Mouse (Mus musculus) adrenal gland, postnatal 10 days (tissue): ENCODE results near the gene Dus2. TPM values are rescaled to one million over a fixed set of nuclear protein-coding genes. Genes with fewer than 3 reads are reported as not detected.

ENCODE experiments used
- DNase-seq: peaks from one replicate; pipeline ENCODE4 v3.0.0; 2021; ENCODE audit warnings: mixed read lengths
- total RNA-seq, 2 experiments: library from RNA; stranded (reverse); gene quantifications; 2 replicates each; pipeline ENCODE4 v1.2.3; 2021

Gene Dus2
- total RNA-seq, 2 experiments from 2014 or later = 13.5 to 15.2 TPM

DNA sequence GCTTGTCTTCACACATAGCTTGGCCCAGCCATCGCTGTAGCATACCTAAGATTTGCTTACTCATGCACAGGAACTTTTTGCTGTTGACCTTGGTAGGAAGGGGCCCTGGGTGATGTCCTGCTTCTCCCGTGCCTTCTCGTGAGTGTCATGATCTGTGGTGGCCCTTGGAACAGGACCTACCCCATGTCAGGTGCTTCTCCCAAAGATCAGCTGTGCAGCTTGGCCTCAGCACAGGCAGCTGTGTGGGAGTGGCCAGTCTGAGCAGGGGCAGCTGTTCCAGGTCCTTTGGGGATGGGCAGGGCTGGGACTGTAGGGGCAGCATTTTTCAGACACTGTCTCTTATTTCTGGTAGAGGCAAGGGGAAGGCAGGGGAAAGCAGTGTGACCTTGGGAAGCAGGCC is 53.0 kb downstream of the Dus2 start:
- DNase-seq = peak; percentile 19

DNA sequence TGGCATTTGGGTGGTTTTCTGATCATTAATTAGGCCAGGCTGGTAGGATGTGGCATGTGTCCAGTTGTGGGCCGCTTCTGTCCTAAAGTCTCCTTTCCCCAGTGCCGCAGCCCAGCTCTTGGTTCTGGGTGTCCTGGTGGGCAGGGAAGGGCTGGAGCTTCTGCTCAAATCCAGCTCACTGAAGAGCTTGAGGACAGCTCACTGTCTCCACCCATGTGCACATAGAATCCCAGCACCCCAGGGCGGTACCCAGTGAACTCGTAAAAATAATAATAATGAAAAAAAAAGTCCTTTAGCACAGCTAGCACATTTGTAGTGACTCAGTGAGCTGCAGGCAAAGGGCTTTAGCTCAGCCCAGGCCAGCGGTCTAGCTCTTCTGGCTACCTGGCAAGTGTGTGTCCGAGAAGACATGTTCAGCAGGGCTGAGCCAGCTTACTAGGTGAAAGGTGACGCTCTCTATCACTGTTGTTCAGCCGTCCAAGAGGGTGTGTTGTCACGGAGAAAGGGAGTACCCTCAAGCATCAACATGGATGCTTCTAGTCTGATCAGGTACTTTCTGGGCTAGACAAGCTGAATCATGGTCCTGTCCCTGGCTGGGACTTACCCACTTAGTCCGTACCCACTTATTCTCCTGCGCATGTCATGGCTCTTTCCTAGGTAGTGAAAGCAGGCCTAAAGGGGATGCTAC is 55.9 kb downstream of the Dus2 start:
- no peak for DNase-seq

DNA sequence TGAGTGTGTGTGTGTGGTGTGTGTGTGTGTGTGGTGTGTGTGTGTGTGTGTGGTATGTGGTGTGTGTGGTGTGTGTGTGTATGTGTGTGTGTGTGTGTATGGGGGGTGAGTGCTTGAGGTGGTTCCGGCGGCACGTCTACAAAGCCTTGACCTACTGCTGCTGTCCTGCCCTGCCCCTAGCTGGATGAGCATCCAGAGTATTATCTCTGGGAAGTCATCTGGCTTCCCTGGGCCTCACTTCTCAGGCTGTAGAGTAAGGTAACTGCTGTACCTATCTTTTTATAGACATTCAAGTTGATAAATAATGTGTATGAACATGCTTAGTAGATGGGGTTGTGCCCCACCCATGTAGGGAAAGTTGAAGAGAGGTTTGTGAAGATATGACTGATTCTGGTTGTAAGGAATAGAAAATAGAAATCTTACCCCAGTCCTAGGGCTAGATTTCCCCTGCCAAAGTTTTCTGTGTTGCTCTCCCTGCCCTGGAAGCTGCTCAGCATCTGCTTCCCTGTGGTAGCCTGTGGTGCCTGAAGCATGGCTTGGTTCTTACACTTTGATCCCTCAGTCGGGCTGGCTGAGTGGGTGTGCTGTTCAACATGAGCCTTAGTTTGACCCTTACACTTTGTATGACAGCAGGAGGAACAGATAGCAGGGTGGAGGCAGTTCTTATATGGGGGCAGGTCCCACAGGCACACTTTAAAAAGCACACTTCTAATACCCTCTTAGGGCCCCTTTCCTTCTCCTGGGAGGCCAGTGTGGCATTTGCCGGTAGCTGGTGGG is 56.9 kb downstream of the Dus2 start:
- no peak for DNase-seq

DNA sequence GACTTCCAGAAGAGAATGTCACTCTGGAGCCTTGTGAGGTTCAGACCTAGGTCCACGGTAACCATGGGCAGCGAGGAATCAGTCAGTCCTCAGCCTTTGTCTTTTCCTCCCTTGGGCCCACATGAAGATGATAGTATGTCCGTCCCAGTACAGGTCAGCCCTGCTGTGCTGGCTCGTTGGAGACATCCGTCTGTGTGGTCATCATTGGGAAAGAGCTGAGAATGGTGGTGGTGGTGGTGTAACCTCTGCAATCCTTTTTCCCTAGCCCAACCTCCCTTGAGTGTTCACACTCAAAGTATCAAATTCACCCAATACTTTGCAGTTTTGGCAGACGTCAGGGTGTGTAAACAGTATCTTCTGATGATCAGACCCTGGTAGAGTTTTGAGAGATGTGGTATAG is 58.7 kb downstream of the Dus2 start:
- DNase-seq = no peak

DNA sequence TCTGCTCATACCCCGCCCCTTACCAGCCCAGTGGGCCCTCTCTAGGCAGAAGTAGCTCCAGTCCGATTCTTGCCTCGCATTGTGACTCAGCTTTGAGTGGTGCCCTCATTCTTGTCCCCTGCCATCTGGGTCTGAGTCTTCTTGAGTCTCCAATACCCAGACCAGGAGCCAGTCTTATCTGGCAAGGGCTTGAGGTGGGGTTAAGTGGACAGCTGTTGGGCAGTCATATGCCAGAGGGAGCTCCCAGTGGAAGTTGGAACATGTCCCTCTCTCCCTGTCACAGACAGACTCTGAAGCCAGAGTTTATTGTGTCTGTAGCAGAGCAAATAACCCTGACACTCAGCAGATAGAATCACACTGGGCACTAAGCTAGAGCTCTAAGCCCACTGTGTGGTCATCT is 59.9 kb downstream of the Dus2 start:
- DNase-seq = no peak

DNA sequence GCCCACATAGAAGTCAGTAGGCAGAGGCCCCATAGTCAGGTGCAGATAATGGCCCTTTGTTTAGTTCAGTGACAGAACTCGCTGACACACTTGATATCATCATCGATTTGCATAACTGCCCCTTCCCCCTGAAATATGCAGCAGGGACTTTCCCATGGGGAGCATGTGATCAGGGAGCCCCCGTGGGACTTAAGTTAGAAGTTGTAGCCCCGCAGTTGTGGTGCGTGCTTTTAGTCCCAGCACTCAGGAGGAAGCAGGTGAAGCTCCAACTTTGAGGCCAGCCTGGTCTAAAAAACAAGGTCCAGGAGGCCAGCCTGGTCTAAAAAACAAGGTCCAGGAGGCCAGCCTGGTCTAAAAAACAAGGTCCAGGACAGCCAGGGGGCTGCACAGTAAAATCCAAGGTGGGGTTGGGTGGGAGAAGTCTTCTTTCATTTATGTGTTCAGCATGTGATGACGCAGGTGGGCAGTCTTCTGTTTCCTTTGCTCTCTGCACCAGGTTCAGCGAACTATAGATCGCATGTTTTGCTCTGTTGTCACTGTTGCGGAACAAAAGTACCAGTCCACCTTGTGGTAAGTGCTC is 61.5 kb downstream of the Dus2 start:
- no peak for DNase-seq

DNA sequence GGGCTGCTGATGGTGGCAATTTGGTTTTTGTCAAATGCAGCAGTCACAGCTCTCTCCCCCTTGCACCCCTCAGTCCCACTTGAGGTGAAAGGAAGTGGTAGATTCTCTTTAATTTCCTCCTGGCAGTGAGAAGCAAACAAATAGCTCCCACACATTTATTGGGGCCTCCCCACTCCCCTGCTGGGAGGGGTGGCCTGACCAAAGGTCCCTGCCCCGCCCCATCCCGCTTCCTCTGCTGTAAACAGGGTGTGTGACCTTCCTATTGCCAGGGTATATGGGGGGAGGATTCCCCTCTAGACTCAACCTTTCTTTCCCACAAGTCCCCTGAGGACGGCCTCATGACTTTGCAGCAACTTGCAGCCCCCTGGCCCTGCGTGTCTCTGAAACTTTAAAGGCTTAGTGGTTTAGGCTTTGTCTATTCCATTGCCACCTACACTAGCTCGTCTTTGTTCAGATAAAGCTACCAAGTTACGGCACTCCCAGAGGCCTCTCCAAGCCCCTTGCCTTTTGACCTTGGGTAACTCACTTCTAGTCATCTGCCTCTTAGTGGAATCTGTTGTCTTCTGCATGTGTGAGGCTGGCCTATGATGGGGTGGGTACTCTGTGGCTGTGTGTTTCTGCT is 63.2 kb downstream of the Dus2 start:
- peak; percentile 32 for DNase-seq

DNA sequence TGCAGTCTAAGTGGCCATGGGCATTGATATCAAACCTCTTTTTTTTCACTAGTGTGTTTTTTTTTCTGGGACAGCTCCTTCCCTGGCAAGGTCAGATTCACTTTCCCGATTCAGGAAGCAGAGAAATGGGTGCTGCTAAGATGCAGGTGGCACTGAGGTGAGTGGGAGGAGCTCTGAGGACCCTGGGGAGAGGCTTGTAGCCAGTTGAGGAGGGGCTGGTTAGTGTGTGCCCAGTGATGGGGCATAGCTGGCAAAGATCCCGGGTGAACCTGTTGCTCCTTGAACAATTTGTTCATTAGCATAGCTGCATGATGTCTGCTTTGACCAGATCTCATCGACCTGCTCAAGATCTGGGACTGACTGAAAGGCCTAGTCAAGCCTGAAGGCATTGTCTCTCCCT is 63.9 kb downstream of the Dus2 start:
- no peak for DNase-seq

DNA sequence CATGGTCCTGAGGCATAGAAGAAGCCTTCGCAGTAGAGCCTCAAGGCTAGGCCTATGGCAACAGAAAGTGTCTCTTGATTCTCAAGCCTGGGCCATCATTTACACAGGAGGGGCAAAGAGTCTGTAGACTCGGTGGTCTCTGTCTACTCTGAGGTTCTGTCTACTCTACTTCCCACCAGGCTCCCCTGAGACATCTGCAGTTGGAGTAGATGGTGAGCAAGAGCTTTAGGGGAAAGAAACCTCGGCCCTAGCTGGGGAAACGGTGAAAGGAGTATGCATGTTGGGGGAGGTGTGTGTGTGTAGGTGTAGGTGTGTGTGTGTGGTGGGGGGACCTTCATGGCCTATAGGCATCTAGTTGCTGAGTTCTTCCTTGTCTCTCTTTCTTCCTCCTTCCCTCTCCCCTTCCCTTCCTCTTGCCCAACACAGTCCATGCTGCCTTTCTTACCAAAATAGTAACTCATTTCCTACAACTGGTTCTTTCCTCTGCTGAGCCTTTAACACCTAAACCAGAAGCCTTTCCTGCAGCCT is 65.4 kb downstream of the Dus2 start:
- DNase-seq = no peak

DNA sequence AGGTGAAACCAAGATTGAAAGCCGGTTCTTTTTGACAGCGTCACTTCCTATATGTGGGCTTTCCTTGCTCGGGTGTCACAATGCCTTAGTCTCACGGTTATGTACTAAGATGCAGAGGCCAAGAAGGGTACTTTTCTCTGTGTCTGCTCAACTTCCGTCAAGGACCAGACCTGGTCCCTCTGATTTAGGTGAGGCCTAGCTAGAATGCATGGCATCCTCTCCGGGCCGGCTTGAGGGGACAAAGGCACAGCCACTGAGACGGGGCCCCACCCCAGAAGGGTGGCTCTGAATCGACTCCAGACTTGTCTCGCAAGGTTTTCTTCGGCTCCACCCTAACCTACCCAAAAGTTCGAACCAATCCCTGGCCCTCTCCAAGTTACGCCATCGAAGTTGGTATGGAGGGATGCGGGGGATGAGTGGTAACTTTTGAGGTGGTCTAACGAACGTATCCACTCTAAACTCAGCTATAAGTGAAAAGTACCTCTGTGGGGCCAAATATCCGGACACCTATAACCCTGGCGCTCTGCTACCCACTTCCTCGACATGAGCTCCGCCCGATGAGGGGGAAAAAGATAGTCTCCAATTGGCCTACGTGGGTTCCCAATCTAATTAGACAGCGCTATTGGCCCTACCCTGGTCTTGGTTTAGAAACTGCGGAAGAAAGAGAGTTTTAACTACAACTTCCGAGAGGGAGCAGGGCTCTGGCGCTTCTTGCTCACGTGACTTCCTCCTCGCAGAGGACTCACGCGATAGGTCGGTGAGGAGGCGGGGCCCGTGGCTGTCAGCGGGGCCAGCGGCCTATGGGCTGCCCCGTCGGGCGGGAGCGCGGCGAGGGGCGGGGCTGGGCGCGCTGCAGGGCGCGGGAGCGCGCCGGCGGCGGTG is 67.8 kb downstream of the Dus2 start, which contains the start of gene Nfatc3:
Gene Nfatc3, plus strand, starts transcription at position 110 of the 882 bp plus-strand sequence.
- DNase-seq = peak; percentile 97

DNA sequence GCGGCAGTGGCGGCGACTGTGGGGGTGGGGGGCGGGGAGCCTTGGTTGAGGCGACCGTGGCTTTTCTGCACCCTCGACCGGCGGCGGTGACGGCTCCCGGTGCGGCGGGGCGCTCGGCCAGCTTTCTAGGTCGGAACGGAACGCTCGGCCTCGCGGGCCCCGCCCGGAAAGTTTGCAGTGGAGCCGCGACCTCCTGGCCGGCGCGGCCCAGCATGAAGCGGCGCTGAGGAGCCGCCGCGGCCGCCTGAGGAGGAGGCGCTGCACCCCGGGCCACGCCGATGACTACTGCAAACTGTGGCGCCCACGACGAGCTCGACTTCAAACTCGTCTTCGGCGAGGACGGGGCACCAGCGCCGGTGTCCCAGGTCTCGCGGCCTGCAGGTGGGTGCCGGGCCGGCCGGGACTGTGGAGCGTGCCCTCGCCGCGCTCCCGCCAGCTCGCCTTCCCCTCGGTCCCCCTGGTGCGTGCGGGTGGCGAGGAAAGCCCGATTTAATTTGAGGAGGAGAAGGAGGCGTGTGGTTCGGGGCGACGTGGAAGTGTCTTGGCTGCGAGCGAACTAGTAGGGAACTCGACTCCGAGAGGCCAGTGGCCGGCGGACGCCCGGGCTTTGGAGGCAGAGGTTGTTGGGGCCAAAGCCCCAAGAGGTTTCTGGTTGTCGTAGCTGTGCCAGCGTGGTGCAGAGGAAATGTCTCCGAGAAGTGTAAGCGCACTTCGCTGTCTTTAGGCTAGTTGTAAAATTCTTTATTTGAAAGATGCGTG is 68.7 kb downstream of the Dus2 start:
- peak; percentile 76 for DNase-seq

DNA sequence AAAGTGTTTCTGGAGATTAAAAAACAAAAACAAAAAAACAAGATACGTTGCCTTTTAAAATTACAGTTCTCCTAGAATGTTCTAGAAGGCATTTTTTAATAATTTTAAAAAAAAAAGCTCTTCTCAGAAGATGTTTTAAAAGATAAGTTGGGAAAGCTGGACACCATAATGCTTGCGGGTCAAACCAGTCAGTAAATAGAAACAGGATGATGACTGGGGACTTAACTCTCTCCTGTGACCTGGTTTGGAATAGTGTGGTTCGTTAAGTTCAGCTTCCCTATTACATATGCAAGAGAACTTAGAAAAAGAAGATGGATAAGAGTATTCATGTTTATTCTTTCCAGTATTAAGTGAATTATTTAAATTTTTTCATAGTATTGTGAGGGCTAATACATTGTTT is 69.4 kb downstream of the Dus2 start:
- no peak for DNase-seq

DNA sequence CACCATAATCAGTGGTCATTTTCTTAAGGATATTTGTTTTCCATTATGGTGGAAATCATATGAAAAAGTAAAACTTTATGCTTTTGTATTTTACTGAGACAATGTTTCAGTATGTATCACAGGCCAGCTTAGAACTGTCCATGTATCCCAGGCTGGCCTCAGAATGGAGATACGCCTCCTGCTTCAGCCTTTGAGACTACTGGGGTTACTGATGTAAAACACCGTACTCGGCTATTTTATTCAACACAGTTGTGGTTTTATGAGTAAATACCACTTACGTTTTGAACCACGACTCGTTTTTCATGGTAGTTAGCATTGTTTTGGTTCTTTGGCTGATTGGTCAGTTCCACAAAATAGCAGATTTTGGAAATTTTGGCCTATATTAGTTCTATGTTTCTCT is 70.5 kb downstream of the Dus2 start:
- DNase-seq = no peak

DNA sequence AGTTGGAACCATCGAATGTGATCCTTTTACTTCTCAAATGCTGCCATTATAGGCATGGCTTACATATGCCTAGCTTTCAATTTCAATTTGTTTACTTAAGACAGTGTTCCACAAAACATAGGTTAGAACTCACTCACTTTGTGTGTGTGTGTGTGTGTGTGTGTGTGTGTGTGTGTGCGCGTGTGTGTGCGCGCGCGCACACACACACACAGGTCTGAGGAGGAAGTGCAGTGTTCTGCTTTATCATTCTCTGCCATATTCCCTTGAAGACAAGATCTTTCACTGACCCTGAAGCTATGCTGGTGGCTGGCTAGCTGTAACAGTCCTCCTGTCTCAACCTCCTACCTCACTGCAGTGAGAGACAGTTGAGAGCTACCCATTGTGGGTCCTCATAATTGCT is 71.9 kb downstream of the Dus2 start:
- DNase-seq = no peak

DNA sequence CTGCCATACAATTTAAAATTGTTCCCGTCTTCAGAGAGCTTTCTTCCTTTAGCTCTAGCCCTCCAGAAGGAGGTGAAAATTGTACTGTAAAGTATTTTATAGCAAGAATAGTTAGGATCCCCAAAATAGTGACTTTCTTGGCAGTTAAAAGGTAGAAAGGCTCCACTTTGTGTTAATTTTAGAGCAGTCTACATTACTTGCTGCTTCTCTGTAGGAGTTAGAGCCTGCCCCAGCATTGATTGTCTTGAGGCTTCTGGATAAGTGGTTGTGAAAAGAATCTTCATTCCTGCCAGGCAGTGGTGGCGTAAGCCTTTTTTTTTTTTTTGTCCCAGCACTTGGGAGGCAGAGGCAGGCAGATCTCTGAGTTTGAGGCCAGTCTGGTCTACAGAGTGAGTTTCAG is 75.6 kb downstream of the Dus2 start:
- no peak for DNase-seq

DNA sequence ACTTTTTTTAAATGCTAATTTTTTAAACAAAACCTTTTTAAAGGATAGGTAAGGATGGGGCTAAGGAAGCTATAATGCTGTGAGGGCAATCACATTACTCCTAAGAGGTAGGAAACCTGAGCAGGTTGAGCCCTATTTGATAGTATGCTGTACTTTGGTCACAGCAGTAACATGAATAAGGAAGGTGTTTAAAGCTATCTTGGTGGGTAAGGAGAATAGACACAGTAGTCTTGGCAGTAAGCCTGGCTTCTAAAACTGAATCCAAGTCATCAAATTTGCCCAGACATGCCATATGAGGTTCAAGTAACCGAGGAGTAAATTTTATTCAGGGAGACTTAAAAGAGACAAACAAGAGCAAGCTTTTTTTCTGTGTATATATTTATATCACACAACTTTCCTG is 78.4 kb downstream of the Dus2 start:
- DNase-seq = no peak

DNA sequence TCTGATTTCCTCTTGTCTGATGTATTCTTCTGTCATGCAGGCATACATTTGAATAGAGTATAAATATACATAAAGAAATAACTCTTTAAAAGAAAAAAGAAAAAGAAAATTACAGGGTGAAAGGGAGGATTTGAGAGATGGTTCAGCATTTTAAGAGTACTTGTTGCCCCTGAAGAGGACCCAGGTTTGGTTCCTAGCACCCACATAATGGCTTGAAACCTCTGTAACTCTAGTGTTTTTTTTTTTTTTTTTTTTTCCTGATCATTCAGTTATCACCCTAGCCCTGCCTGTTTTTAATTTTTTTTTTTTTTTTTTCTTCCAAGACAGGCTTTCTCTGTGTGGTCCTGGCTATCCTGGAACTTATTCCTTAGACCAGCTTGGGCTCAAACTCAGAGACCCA is 81.0 kb downstream of the Dus2 start:
- DNase-seq = no peak

DNA sequence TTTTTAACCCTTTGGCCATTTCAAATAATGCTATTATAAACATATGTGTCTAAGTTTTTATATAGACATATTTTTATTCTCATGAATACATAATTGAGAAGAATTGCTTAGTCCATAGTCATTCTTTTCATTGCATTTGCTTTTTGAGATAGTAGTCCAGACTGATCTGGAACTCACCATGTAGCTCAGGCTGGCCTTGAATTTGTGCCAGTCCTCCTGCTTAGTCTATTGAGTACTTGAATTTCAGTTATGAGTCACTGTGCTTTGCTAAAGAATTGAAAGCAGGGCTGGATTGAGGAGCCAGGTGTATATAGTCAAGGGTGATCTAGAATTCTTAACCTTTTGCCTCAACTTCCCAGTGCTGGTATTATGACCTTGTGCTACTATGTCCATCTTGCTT is 83.1 kb downstream of the Dus2 start:
- peak; percentile 52 for DNase-seq

DNA sequence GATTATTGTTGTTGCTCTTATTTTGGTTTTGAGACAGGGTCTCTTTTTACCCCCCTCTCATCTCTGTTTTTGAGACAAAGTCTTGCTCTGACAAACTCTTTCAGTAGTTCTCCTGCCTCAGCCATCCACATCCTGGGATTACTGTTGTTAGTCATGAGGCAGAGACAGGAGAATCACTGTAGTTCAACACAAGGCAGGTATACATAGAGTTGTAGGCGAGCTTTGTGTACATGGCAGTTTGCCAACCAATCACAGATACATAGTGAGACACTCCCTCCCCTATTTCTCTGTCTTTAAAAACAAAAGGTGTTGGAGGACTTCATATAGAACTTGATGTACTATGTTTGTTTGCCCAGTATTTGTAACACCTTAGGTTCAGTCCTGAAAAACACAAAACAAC is 83.5 kb downstream of the Dus2 start:
- DNase-seq = no peak

DNA sequence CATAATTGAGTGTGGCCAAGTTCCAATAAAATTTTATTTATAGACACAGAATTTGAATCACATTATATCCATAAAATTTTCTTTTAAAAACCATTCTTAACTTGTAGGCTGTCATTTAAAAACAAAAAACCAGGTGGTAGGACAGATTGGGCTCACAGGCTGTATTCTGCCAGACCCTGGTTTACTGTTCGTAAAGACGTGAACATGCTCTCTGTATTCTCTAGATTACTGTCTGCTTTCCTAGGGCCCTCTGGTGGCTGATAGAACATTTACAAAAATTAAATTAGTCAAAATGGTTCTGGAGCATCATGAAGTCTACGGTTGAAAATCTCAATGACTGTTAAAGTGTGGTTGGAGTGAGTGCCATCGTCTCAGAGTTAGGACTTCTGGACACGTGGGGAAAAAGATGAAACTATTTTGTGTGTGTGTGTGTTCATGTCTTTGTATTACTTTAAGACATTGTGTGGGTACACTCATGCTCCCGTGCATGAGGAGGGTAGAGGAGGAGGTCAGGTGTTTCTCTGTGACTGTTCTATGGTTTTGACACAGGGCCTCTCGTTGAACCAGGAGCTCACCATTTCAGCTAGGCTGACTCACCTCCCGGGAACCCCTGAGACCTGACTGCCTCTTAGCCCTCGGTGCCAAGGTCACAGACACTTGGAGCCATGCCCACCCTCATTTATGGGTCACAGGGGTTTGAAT is 84.2 kb downstream of the Dus2 start:
- peak; percentile 78 for DNase-seq

DNA sequence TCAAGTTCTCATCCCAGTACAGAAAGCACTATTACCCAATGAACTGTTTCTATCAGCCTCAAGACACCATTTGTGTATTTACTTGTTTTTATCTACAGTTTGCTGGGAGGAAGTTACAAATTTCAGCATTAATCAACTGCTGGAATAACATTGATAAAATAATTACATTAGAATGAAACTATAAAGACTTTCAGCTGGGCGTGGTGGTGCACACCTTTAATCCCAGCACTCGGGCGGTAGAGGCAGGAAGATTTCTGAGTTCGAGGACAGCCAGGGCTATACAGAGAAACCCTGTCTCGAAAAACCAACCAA is 84.7 kb downstream of the Dus2 start:
- no peak for DNase-seq
